Mouse (Mus musculus): ENCODE measurements around the gene Cmc4. TPM values are rescaled to one million over a fixed set of nuclear protein-coding genes. Genes with fewer than 3 reads are reported as not detected.
A peak's percentile ranks its signal among the peaks of the same experiment; 100 is the strongest.

Gene Cmc4
- polyA plus RNA-seq, 1 experiment = 20.6 TPM

GRCm38 (mm10) chrX:75381699-75382098 is 34.7 kb downstream of the Cmc4 start:
- H3K27ac ChIP-seq (ENCODE audit: insufficient read depth, low read length) = no peak overlapping the region
- TF ChIP-seq POLR2A (IDR thresholded peaks at IDR 0.05; ENCODE audit: borderline replicate concordance, insufficient read depth, low read length) (no peak), CTCF (IDR thresholded peaks at IDR 0.05; ENCODE audit: borderline replicate concordance, insufficient read depth, low read depth, low read length) (no peak)
- WGBS = 59% methylated on average over 5 of the region's 5 CpGs

GRCm38 (mm10) chrX:75381176-75381575 is 35.2 kb downstream of the Cmc4 start:
- H3K4me1 ChIP-seq (ENCODE audit: control insufficient read depth, insufficient read depth, low read length) = no peaks in the 10 kb centered on the region
- H3K4me3 ChIP-seq (replicated peaks; ENCODE audit: insufficient read depth, low read depth, low read length) = no peak overlapping the region
- no peaks in the 10 kb centered on the region for H3K27me3 ChIP-seq (ENCODE audit: control insufficient read depth, insufficient read depth, low read length)
- DNase-seq = no peak
- no peak overlapping the region for H3K27ac ChIP-seq (ENCODE audit: insufficient read depth, low read length)
- WGBS = 88% methylated on average over 1 of the region's 1 CpGs
- TF ChIP-seq POLR2A (IDR thresholded peaks at IDR 0.05; ENCODE audit: borderline replicate concordance, insufficient read depth, low read length) (no peak), CTCF (IDR thresholded peaks at IDR 0.05; ENCODE audit: borderline replicate concordance, insufficient read depth, low read depth, low read length) (no peak)

More at GRCm38 (mm10) chrX:75381699-75382098, 34.7 kb downstream of the Cmc4 start:
- peak in 1 of 2 experiments; percentile 0 for DNase-seq
- Histone ChIP-seq H3K4me1 (ENCODE audit: control insufficient read depth, insufficient read depth, low read length) (no peaks in the 10 kb centered on the region), H3K4me3 (replicated peaks; ENCODE audit: insufficient read depth, low read depth, low read length) (peak overlapping the region; percentile 99), H3K27me3 (ENCODE audit: control insufficient read depth, insufficient read depth, low read length) (no peaks in the 10 kb centered on the region)

- Histone ChIP-seq H3K4me1 (ENCODE audit: control insufficient read depth, insufficient read depth, low read length) (no peaks in the 10 kb centered on the region), H3K27me3 (ENCODE audit: control insufficient read depth, insufficient read depth, low read length) (no peaks in the 10 kb centered on the region), H3K27ac (ENCODE audit: insufficient read depth, low read length) (no peak overlapping the region), H3K4me3 (replicated peaks; ENCODE audit: insufficient read depth, low read depth, low read length) (no peak overlapping the region)
- DNase-seq = no peak
- TF ChIP-seq CTCF (IDR thresholded peaks at IDR 0.05; ENCODE audit: borderline replicate concordance, insufficient read depth, low read depth, low read length) = no peak
- no peak for TF ChIP-seq POLR2A (IDR thresholded peaks at IDR 0.05; ENCODE audit: borderline replicate concordance, insufficient read depth, low read length)
These were observed 39.6 kb downstream of the Cmc4 start for GRCm38 (mm10) chrX:75376815-75377214.

GRCm38 (mm10) chrX:75372666-75373425 is 43.5 kb downstream of the Cmc4 start:
- Histone ChIP-seq H3K4me1 (ENCODE audit: control insufficient read depth, insufficient read depth, low read length) (no peaks in the 10 kb centered on the region), H3K4me3 (replicated peaks; ENCODE audit: insufficient read depth, low read depth, low read length) (no peak overlapping the region), H3K27ac (ENCODE audit: insufficient read depth, low read length) (no peak overlapping the region), H3K27me3 (ENCODE audit: control insufficient read depth, insufficient read depth, low read length) (no peaks in the 10 kb centered on the region)
- DNase-seq = no peak
- WGBS = 52% methylated on average over 2 of the region's 2 CpGs
- TF ChIP-seq CTCF (IDR thresholded peaks at IDR 0.05; ENCODE audit: borderline replicate concordance, insufficient read depth, low read depth, low read length) = no peak
- TF ChIP-seq POLR2A (IDR thresholded peaks at IDR 0.05; ENCODE audit: borderline replicate concordance, insufficient read depth, low read length) = no peak

GRCm38 (mm10) chrX:75370197-75370596 is 46.2 kb downstream of the Cmc4 start:
- DNase-seq = no peak
- TF ChIP-seq POLR2A (IDR thresholded peaks at IDR 0.05; ENCODE audit: borderline replicate concordance, insufficient read depth, low read length) = no peak
- no peak for TF ChIP-seq CTCF (IDR thresholded peaks at IDR 0.05; ENCODE audit: borderline replicate concordance, insufficient read depth, low read depth, low read length)
- H3K4me1 ChIP-seq (ENCODE audit: control insufficient read depth, insufficient read depth, low read length) = no peaks in the 10 kb centered on the region
- H3K27me3 ChIP-seq (ENCODE audit: control insufficient read depth, insufficient read depth, low read length) = no peaks in the 10 kb centered on the region
- no peak overlapping the region for H3K4me3 ChIP-seq (replicated peaks; ENCODE audit: insufficient read depth, low read depth, low read length)
- no peak overlapping the region for H3K27ac ChIP-seq (ENCODE audit: insufficient read depth, low read length)

Other genes starting within 250 kb of the Cmc4 start
- 38.3 and 39.4 TPM in 2 replicates for gene Fundc2, start 34.2 kb downstream of the Cmc4 start, polyA plus RNA-seq (2012; rRNA removed)
- gene F8, start 34.0 kb downstream of the Cmc4 start, polyA plus RNA-seq (2012; rRNA removed) = 0.74 and 0.75 TPM in 2 replicates
- gene Mtcp1, start within 50 bp of the Cmc4 start, polyA plus RNA-seq (2012; rRNA removed) = 8.3 and 10.1 TPM in 2 replicates
- 24.9 and 26.4 TPM in 2 replicates for gene Brcc3, start within 50 bp of the Cmc4 start, polyA plus RNA-seq (2012; rRNA removed)
- gene Vbp1, start 97.7 kb upstream of the Cmc4 start, polyA plus RNA-seq (2012; rRNA removed) = 86.5 and 88.9 TPM in 2 replicates
- gene Rab39b, start 161.6 kb upstream of the Cmc4 start, polyA plus RNA-seq (2012; rRNA removed) = 24.3 and 24.5 TPM in 2 replicates